Mouse (Mus musculus): ENCODE measurements around the gene Srsf1. TPM values are rescaled to one million over a fixed set of nuclear protein-coding genes. Genes with fewer than 3 reads are reported as not detected.
"Not testable (repeated sequence)": the region's sequence is repeated elsewhere in the genome, so short reads cannot be mapped to it uniquely, and the experiment has no call there.

Srsf1 gene
- total RNA-seq, 2 experiments from 2014 or later = 278 to 528 TPM

GRCm38 (mm10) chr11:88037386-88037785, 9.8 kb upstream of the Srsf1 start:
- no peak for ATAC-seq (replicated peaks; ENCODE audit: poor library complexity)

GRCm38 (mm10) chr11:88039066-88039465, 8.1 kb upstream of the Srsf1 start:
- no peak for ATAC-seq (replicated peaks; ENCODE audit: poor library complexity)

GRCm38 (mm10) chr11:88044314-88044713, 2.9 kb upstream of the Srsf1 start:
- ATAC-seq (replicated peaks; ENCODE audit: poor library complexity) = no peak

GRCm38 (mm10) chr11:88045159-88045558, 2.0 kb upstream of the Srsf1 start:
- ATAC-seq (replicated peaks; ENCODE audit: poor library complexity) = not testable (repeated sequence)

GRCm38 (mm10) chr11:88045878-88046277, 1.3 kb upstream of the Srsf1 start:
- peak; percentile 9; the same call in 1 of the 2 replicates for ATAC-seq (replicated peaks; ENCODE audit: poor library complexity)

- no peak for ATAC-seq (replicated peaks; ENCODE audit: poor library complexity)
Measured at GRCm38 (mm10) chr11:88046323-88046937, 743 bp upstream of the Srsf1 start.

- ATAC-seq (replicated peaks; ENCODE audit: poor library complexity) = peak; percentile 26
Measured at GRCm38 (mm10) chr11:88047871-88048531, 828 bp downstream of the Srsf1 start.

GRCm38 (mm10) chr11:88048961-88049670, 1.9 kb downstream of the Srsf1 start:
- ATAC-seq (replicated peaks; ENCODE audit: poor library complexity) = no peak

- no peak for ATAC-seq (replicated peaks; ENCODE audit: poor library complexity)
Measured at GRCm38 (mm10) chr11:88049732-88050131, 2.6 kb downstream of the Srsf1 start.

- ATAC-seq (replicated peaks; ENCODE audit: poor library complexity) = no peak
Measured at GRCm38 (mm10) chr11:88052638-88053037, 5.5 kb downstream of the Srsf1 start.

- no peak for ATAC-seq (replicated peaks; ENCODE audit: poor library complexity)
Measured at GRCm38 (mm10) chr11:88053821-88054220, 6.6 kb downstream of the Srsf1 start.

- ATAC-seq (replicated peaks; ENCODE audit: poor library complexity) = peak; percentile 62
Measured at GRCm38 (mm10) chr11:88054589-88054988, 7.4 kb downstream of the Srsf1 start.

GRCm38 (mm10) chr11:88055777-88056176, 8.6 kb downstream of the Srsf1 start:
- no peak for ATAC-seq (replicated peaks; ENCODE audit: poor library complexity)

- no peak for ATAC-seq (replicated peaks; ENCODE audit: poor library complexity)
Measured at GRCm38 (mm10) chr11:88057788-88058187, 10.6 kb downstream of the Srsf1 start.

GRCm38 (mm10) chr11:88059141-88059540, 12.0 kb downstream of the Srsf1 start:
- ATAC-seq (replicated peaks; ENCODE audit: poor library complexity) = peak; percentile 98

GRCm38 (mm10) chr11:88061892-88062625, 14.9 kb downstream of the Srsf1 start:
- no peak for ATAC-seq (replicated peaks; ENCODE audit: poor library complexity)

- no peak for ATAC-seq (replicated peaks; ENCODE audit: poor library complexity)
Measured at GRCm38 (mm10) chr11:88065732-88066131, 18.6 kb downstream of the Srsf1 start.

- peak; percentile 56 for ATAC-seq (replicated peaks; ENCODE audit: poor library complexity)
Measured at GRCm38 (mm10) chr11:88067191-88067585, 20.0 kb downstream of the Srsf1 start.

- ATAC-seq (replicated peaks; ENCODE audit: poor library complexity) = peak; percentile 78
Measured at GRCm38 (mm10) chr11:88067586-88068410, 20.6 kb downstream of the Srsf1 start, which contains the start of gene Vezf1. Vezf1 (plus strand) TSS chr11:88068279.
